Mouse (Mus musculus): ENCODE measurements around the gene Zfp213. TPM values are rescaled to one million over a fixed set of nuclear protein-coding genes. Genes with fewer than 3 reads are reported as not detected.
"Not testable (repeated sequence)": the region's sequence is repeated elsewhere in the genome, so short reads cannot be mapped to it uniquely, and the experiment has no call there.

Zfp213 gene
- total RNA-seq, 2 experiments from 2014 or later: 6.5 to 7.0 TPM

DNA sequence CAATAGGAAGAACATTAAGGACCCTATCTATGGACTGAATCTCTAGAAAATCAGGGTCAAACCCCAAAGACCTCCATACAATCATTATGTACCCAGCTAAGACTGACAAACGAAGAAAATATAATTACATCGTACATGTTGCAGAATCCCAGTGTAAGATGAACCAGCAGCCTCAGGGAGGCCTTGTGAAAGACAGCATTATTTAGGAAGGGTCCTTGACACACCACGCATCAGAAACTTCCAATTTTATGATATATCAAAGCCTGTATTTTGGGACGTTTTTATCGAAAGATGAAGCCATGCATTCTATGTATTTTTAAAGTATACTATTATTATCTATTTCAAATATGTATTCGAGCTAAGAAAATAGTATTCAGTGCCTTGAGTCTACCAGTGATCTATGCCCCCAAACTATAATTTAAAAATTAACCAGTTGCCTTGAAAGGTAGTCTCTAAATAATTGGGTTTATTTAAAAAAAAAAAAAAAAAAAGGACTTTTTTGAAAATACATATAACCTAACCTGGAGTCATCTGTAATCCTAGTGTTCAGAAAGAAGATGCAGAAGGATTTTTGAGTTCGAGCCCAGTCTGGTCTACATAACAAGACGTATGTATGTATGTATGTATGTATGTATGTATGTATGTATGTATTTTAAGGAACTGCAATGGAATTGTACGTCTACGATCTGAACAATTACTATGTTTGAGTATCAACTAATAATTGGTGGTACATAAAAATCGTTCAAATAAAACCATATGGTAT is 16.2 kb downstream of the Zfp213 start:
- intact Hi-C loops (cut with DNase I): loop anchor here (5.0 kb wide), 2 partner anchors 356 to 681 kb away; partner anchors contain the start of genes Zfp40 and Zfp945
- no peak for DNase-seq (ENCODE audit: low spot score in 2 of 2)

DNA sequence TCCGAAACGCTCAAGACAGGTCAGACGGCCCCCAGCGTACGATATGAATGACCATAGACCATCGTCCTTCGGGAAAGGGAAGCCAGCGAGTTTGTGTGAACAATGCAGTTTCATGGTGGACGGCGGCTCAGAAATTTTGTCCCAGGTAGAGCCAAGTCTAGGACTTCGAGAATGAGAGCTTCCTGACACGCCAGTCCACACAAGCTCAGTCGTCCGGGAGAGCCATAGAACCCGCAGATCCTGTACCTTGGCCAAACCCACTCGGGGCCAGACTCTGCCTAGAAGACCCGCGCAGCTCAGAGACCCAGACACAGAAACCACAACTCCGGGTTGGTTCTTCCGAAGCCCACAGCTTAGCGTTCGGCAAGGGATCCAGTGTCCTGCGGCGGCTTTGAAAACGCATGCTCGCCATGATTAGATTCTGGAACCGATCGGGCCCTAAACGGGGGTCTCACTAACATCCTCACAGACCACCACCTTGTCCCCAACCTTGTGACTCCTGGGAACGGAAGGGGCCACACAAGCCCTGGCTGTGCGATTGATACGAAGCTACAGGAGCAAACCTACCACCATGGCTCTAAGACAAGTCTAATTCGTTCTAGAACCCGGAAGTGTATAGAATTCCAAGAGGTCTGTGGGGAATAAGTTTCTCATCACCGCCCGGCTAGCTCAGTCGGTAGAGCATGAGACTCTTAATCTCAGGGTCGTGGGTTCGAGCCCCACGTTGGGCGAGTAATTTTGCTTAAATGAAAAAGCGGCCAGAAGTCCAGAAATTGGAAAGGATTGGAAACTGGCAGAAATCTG is 17.1 kb downstream of the Zfp213 start:
- intact Hi-C loops (cut with DNase I): loop anchor here (5.0 kb wide), 2 partner anchors 355 to 680 kb away; partner anchors contain the start of genes Zfp40 and Zfp945
- peak; percentile 88 to 94 for DNase-seq (ENCODE audit: low spot score in 2 of 2)

DNA sequence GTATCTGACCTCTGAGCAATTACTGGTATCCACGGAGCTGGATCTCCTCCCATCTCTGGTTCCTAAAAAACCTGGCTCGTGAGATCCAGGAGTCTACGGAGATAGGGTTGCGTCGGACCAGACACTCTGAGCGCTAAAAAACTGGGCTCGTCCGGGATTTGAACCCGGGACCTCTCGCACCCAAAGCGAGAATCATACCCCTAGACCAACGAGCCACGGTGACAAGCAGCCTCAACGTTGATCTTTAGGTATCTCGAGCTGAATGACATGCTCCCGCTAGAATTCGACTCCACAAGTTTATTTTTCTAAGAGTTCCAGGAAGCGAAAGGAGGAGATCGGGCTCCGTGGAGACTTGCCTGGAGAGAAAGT is 17.7 kb downstream of the Zfp213 start:
- intact Hi-C loops (cut with DNase I): loop anchor here (5.0 kb wide), 2 partner anchors 354 to 679 kb away; partner anchors contain the start of genes Zfp40 and Zfp945
- peak in 1 of 2 experiments; percentile 87 for DNase-seq (ENCODE audit: low spot score in 2 of 2)

DNA sequence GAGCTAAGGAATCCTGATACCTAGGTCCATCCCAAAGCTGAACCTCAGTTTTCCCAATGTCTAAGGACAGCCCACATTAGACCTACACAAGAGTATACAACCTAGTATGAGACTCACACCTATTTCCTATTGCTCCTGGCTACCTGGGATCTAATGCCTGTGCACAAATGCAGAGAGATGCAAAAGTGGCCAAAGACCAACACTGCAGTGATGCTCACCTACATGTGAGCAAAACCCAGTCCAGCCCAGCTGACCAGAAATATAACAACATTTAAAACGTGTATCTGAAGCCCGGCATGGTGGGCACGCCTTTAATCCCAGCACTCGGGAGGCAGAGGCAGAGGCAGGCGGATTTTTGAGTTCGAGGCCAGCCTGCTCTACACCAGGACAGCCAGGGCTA is 18.2 kb downstream of the Zfp213 start:
- no peak for DNase-seq (ENCODE audit: low spot score in 2 of 2)
- intact Hi-C loops (cut with DNase I): loop anchor here (5.0 kb wide), 2 partner anchors 354 to 679 kb away; partner anchors contain the start of genes Zfp40 and Zfp945

DNA sequence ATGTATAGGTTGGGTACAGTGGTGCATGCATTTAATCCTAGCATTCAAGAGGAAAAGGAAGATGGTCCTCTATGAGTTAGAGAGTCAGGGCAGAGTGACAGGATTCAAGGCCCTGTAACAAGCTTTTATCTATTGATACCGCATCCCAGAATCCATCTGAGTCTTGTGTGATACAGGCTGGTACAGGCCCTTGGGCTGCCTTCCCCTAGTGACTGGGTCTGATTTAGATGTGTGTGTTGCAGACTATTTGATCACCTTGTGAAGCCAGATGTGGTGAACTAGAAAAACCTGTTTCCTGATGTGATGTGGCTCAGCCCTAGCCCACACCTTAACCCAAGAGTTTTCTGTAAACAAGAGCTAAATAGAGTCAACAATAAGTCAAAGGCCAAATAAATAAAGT is 19.3 kb downstream of the Zfp213 start:
- intact Hi-C loops (cut with DNase I): loop anchor here (5.0 kb wide), 2 partner anchors 352 to 677 kb away; partner anchors contain the start of genes Zfp40 and Zfp945
- DNase-seq (ENCODE audit: low spot score in 2 of 2): peak in 1 of 2 experiments; percentile 1

DNA sequence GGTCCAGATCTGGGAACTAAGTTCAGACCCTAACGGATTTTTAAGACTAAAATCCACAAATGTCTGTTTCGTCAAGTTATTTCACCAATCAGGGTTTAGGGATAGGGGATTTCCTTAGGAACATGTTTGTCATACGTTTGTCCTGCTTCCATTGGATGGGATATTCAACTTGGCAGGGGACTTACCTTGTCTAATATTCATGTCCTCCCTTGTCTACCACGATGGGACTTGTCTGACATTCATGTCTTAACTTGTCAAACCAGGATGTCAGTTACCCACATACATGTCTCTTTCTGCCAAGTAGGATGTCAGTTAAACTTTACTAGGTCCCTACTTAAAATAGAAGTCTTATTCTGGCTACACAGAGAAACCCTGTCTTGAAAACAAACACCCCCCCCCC is 20.1 kb downstream of the Zfp213 start:
- DNase-seq (ENCODE audit: low spot score in 2 of 2): no peak
- intact Hi-C loops (cut with DNase I): no loop called here

DNA sequence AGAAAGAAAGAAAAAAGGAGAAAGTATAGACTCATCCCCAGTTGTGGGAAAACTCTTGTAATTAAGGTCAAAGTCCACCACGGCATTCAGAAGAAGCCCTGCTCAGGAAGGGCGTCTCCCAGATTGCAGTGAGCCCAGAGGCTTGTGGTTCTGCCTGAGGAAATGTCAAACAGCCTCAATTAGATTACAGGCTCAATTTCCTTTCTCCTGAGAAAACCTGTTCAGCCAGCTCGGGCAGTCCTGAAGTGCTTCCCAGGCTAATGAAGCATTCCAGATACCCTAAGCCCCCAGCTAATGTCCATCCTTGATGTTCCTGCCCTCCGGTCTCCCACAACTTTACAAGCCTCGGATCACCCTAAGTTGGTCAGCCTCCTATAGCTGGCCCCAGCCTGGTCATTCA is 20.7 kb downstream of the Zfp213 start:
- no peak for DNase-seq (ENCODE audit: low spot score in 2 of 2)
- intact Hi-C loops (cut with DNase I): no loop called here

DNA sequence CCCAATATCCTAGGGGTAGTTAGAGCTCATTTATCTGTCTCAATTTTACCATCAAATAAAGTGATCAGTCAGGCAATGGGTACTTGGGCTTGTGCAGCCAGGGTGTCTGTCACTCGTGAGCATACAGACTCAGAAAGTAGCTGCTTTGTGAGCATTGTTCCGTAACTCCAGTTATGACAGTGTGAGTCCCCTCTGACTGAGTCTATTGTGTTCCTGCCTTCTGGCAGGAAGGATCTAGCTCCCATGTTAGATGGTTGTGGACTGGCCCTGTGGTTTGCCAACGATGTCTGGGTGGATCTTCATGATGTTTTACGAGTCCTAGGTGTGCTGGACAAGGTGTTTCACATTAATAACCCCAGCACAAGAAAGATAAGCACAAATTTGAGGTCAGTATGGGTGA is 21.2 kb downstream of the Zfp213 start:
- intact Hi-C loops (cut with DNase I): no loop called here
- DNase-seq (ENCODE audit: low spot score in 2 of 2): peak in 1 of 2 experiments; percentile 3

DNA sequence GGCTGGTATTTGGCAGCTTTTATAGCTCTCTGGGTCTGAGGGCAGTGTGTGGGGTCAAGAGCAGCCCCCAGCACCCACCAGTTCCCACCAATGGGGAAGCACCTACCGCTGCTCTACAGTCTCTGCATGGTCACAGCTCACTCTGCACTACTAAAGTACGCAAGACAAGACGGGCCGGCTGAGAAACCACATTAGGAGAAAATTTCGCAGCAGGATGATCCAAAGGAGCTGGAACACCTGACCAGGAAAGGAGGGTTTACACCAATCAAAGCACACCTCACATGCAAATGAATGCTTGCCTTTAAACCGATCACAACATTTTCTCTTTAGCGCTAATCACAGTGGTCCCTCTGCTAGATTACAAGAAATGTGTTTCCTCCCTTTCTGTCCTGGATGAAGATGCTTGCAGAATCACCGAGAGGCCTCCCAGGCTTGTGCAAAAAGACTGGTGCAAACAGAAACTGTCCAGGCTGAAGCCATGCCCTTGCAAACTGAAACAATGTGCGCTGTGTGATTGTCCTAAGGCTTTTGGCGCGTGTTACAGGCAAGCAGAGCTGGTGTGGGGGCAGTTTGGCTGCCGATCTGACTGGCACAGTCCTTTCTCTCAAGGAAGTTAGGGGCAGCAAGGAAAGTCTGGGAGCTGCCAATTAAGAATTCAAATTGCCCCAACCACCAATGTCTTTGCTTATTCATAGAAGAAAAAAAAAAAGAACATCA is 21.9 kb downstream of the Zfp213 start:
- intact Hi-C loops (cut with DNase I): no loop called here
- peak in 1 of 2 experiments; percentile 31 for DNase-seq (ENCODE audit: low spot score in 2 of 2)

DNA sequence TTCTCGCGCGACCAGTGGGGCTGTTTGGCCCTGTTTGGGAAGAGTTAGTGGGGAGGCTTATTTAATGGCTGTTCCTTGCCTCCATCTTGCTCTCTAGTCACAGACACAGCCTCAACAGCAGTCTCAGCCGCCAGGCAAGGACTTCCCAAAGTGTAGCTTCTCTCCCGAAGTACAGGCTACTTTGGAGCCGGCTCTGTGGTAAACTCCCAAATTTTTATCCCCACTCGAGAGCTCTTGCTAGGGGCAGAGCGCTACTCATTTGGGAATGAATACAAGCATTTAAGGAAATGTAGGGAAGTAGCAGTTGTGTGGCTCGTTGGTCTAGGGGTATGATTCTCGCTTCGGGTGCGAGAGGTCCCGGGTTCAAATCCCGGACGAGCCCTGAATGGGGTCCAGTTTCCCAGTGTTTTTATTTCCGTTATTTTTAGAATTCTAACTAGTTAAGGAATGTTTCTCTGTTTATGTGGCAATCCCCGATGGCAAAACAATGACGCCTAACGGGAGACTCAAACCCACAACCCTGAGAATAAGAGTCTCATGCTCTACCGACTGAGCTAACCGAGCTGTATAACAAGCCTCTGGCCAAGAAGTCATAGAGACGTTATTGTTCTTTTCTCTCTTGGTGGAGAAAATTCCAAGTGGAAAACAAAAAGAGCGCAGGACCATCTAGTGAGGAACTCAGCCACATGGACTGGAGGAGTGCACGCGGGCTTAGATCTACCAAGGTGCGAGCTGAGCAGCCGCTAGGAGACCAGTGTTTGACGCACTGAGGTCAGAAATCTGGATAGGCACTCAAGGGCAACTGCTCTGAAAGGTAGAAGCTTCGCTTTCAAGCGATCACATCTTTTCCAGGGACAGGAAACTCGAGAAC is 23.2 kb downstream of the Zfp213 start:
- intact Hi-C loops (cut with DNase I): no loop called here
- DNase-seq (ENCODE audit: low spot score in 2 of 2): peak in 1 of 2 experiments; percentile 45

DNA sequence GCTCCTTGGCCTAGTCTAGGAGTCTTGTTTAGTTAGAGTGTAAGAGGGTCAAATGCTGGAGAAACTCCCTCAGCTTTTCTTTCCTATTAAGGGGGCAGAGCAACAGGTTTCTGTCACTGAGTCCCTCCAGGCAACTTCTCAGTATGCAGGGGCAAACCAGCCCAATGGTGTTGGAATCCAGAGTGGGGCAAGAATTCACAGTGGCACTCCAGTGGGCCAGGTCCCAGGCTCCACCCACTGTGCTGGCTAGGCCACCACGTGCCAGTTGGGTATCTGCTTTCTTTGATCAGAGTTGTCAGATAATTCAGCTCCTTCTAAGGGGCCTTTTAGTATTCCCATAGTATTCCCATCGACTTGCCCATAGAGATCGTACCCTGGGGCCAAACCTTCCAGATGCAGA is 23.9 kb downstream of the Zfp213 start:
- DNase-seq (ENCODE audit: low spot score in 2 of 2): peak in 1 of 2 experiments; percentile 1
- intact Hi-C loops (cut with DNase I): no loop called here

DNA sequence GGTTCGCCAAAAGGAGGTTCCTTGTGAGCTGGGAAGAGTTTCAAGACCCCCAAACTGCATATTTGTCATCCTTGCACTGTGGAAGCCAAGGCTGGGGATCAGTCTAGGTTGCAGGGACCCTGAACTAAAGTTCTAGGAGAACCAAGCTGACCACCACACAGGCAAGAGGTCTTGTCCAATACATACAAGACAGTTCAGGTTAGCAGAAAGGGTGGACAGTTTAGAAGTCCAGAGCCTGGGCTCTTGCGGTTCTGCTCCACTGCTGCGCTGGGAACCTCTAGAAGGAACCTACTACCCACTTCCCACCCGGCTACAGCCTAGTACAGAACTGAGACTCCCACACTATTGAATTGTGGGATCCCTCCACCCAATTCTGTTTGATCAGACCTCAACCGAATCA is 24.4 kb downstream of the Zfp213 start:
- intact Hi-C loops (cut with DNase I): no loop called here
- DNase-seq (ENCODE audit: low spot score in 2 of 2): no peak

DNA sequence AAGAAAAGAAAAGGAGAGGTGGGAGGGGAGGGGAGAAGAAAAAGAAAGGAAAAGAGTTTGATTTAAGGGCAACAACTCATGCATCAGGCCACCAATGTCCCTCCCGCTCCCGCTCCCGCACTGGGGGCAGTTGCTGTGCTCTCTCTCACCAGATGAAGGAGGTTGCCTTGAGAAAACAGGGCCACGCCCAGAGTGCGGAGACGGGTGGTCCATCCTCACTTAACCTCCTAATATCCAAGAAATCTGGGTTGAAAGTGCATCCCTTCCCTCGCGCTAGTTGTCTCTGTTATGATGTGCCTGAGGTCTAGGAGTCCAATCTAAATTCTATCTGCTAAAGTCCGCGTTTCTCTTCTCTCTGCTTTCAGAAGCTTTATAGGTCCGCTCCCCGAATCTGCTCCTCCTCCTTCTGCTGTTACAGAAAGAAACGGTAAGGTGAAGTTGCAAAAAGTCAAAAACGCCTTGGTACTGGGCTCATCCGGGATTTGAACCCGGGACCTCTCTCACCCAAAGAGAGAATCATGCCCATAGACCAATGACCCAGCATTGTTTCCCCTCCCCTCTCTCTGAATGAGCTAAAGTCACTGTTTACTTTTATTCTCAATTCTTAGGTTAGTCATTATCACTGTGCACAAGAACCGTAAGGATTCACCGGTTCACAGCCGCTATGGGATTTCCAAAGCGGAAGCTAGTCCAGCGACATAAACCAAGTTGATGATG is 25.6 kb downstream of the Zfp213 start:
- DNase-seq (ENCODE audit: low spot score in 2 of 2): peak in 1 of 2 experiments; percentile 23
- intact Hi-C loops (cut with DNase I): no loop called here

DNA sequence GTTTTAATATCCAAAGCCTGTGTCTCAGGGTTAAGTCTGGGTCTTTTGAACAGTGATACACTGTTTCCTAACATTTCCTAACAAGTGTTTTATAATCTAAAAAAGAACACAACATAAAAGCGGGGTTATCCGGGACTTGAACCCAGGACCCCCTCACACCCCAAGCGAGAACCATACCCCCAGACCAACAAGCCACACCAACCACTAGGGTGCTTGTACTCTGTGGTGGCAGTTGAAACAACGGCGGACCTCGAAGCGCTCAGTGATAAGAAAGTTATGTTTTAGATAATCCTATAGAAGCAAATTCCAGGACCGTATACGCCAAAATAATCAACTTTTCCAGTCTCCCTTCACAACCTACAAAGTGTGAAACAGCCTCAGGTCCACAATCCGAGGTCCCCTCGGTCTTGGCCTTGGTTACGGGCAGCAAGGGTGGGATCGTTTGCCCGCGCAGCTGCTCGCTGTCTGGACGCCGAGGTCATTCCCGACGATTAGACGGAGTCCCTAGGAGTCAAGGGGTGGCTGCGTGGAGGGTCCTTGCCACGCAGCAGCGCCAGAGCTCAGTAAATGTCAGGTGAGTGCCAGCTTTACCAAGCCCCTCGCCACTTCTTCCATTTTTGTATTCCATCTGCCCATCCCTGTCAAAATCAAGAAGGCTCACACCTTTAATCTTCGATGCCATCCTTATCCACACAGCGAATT is 26.3 kb downstream of the Zfp213 start:
- intact Hi-C loops (cut with DNase I): no loop called here
- DNase-seq (ENCODE audit: low spot score in 2 of 2): no peak

DNA sequence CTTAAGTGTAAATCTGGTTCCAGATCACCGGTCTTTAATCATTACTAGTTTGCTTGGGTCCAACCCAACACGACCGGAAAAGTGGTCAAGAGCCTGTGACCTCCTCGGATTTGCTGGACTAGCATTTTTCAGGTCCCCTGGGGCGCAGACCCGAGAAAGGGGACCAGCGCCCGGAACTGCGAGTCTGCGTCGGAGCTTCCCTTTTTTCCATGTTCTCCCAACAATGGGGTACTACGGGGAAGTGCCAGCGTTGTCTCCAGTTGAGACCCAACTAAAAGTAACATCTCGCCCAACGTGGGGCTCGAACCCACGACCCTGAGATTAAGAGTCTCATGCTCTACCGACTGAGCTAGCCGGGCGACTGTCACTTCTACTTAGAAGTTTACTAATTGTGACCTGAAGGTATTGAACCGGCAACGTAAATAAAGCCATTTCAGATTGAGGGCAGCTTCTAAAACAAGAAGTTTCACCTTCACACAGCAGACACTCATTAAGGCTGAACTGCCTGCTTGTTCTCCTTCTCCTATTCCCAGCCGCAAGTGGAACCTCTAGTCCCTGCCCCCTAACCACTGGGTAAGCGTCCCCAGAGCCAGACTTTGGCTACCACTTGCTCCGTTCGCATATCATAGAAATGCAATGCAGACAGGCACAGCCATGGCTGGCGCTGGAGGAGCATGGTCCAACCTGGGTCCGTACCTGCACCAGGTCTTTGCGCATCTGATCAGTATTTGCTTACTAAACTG is 28.8 kb downstream of the Zfp213 start:
- peak in 1 of 2 experiments; percentile 2 for DNase-seq (ENCODE audit: low spot score in 2 of 2)
- intact Hi-C loops (cut with DNase I): not testable (repeated sequence)

DNA sequence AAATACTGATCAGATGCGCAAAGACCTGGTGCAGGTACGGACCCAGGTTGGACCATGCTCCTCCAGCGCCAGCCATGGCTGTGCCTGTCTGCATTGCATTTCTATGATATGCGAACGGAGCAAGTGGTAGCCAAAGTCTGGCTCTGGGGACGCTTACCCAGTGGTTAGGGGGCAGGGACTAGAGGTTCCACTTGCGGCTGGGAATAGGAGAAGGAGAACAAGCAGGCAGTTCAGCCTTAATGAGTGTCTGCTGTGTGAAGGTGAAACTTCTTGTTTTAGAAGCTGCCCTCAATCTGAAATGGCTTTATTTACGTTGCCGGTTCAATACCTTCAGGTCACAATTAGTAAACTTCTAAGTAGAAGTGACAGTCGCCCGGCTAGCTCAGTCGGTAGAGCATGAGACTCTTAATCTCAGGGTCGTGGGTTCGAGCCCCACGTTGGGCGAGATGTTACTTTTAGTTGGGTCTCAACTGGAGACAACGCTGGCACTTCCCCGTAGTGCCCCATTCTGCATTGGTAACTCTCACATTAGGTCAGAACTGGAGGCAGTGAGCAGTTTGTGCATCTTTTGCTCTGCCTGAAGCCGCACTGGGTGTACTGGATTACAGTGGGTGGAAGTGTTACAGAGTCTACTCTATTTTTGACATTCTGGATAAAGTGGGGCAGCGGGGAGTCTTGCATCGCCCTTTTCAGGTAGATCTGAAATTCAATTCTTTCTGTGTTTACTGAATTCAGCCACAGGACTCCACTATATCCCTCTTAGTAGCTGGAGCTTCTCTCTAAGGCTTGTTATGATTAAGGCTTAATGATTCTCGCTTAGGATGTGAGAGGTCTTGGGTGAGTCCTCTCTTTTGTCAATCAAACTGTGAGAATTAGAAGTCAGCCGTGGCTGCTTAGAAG is 30.2 kb downstream of the Zfp213 start:
- intact Hi-C loops (cut with DNase I): not testable (repeated sequence)
- peak in 1 of 2 experiments; percentile 2 for DNase-seq (ENCODE audit: low spot score in 2 of 2)
